Mouse (Mus musculus) WW6 (cell line): ENCODE measurements around the gene Adamtsl4.
"Not testable (repeated sequence)": the region's sequence is repeated elsewhere in the genome, so short reads cannot be mapped to it uniquely, and the experiment has no call there.

Experiments
- DNase-seq: peaks from one replicate; pipeline ENCODE4 v3.0.0-alpha.2; 2013; ENCODE audit warnings: low read depth, low spot score

The Adamtsl4 gene

GRCm38 (mm10) chr3:95676745-95677419 lies 10.8 kb downstream of the Adamtsl4 start:
- DNase-seq, result no peak

- no peak for DNase-seq
Observed at GRCm38 (mm10) chr3:95675301-95676092, 12.2 kb downstream of the Adamtsl4 start.

DNA sequence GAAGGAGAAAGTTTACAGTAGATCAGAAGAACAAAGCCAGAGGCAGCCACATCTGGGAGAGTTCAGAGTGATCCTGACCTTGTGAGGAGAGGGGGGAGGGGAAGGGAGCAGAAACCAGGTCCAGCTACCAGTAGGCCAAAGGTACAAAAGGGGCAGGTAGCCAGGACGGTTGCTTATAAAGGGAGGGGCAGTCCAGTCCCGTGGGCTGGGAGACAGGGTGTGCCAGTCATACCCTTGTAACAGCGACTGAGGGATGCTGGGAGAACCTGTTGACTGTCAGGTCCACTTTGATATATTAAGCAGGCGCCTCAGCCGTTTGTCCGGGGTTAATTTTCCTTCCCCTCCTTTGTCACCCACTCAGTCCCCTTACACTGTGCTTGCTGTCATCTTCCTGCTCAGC lies 12.9 kb downstream of the Adamtsl4 start:
- DNase-seq, result no peak

GRCm38 (mm10) chr3:95674236-95674635 lies 13.5 kb downstream of the Adamtsl4 start:
- peak; percentile 86 for DNase-seq

DNA sequence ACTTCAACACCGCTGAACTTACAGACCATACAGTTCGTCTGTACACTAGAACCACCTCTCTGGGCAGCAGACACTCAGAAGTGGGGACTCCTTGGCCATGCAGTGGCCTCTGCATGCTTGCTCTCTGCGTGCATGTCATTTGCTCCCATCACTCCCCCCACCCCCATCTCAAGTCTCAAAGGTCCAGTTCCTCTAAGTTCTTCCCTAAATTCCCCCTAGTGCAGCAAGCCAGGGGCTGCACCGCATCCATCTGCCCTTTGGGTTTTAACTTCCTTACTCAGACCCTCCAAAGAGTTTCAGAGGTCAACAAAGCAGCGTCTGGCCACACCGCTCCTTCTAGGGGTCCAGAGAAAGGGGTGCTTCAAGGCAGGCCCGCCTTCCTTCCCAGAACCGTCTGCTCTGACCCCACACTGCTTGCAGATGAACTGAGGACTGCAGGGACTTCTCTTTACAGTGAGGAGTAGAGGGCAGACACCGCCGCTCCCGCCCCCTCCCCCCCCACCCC lies 14.0 kb downstream of the Adamtsl4 start:
- no peak for DNase-seq

DNA sequence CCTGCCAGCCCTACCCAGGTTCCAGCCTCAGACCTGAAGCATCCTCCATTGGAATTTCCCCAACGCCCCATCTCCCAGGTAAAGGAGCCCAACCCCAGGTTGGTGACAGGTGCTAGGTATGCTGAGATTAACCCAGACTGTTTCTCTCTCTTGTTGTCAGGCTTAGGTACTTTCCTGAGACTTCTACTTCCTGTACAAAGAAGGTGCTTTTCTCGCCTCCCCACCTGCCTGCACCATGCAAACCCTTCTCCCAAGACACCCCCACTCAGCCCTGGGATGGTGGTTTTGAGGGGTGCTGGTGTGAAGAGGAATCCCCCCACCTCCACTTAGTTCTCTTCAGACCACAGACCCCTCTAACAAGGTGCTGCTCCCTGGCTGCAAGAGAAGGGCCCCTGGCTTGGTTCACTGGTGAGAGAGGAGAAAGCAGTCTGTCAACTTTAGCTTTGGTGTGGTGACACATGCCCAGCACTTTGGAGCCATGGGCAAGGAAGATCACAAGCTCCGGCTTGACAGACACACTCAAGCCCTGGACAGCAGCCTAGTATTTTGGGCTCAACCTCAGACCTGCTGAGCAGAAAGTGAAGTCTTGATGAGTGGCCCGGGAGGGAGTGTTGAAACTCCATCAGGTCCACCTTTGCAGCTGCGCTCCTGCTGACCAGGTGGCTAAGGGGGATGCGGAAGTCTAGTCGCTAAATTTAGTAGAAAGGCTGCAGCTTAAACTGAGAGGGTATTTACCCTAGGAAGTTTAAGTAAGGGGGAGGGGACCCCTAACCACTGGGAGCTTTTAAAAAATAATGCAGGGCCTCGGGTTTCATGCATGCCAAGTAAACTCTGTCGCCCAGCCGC lies 14.6 kb downstream of the Adamtsl4 start:
- no peak for DNase-seq

GRCm38 (mm10) chr3:95672461-95672860 lies 15.3 kb downstream of the Adamtsl4 start:
- DNase-seq, result no peak

GRCm38 (mm10) chr3:95671201-95671600 lies 16.5 kb downstream of the Adamtsl4 start:
- no peak for DNase-seq

GRCm38 (mm10) chr3:95670419-95670818 lies 17.3 kb downstream of the Adamtsl4 start:
- not testable (repeated sequence) for DNase-seq

- DNase-seq, result no peak
Observed at GRCm38 (mm10) chr3:95669309-95669665, 18.4 kb downstream of the Adamtsl4 start.

DNA sequence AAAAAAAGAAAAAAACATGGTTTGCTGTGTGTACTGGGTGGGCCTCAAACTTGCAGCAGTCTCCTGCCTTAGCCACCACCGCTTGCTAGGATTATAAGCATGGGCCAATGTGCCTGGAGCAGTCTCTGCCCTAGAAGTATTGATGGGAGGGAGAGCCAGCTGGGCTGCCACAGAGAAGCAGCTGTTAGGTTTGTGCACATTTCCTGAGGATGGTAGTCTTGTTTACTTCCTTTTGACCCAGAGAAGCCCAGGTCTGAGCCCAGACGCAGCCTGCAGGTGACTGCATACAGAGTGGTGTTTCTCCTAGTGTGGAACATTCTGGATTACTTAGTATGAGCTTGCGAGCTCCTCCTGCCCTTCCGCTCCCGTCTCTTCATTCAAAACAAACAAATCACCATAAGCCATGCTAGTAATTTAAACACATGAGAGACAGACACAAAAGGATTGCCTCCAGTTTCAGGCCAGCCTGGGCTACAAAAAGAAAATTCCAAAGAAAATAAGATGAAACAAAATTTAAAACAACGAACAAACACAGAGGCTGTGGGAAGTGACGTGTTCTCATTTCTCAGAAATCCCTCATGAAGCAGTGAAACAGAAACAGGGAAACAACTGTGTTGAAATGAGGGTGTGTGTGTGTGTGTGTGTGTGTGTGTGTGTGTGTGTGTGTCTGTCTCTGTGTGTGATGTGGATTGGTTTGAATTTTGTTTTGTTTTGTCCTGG lies 19.0 kb downstream of the Adamtsl4 start:
- DNase-seq, result no peak

DNA sequence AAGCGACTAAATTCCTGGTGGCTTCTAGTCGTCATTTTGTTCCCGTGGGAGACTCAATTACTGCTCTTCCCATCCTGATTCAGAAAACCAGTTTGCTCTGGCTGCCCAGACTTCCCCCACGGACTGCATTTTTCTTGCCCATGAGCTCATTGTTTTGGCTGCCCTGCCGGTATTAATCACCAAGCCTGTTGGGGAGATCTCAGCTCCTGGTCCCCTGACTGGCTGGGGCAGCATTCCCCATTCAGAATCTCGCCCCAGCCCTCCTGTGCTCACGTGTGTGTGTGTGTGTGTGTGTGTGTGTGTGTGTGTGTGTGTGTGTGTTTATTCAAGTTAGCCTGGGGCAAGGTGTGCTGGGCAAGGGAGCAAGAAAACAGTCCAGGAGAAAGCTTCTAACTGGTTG lies 19.7 kb downstream of the Adamtsl4 start:
- no peak for DNase-seq

GRCm38 (mm10) chr3:95667521-95667920 lies 20.2 kb downstream of the Adamtsl4 start:
- DNase-seq, result no peak

GRCm38 (mm10) chr3:95666124-95666844 lies 21.4 kb downstream of the Adamtsl4 start:
- DNase-seq, result no peak

DNA sequence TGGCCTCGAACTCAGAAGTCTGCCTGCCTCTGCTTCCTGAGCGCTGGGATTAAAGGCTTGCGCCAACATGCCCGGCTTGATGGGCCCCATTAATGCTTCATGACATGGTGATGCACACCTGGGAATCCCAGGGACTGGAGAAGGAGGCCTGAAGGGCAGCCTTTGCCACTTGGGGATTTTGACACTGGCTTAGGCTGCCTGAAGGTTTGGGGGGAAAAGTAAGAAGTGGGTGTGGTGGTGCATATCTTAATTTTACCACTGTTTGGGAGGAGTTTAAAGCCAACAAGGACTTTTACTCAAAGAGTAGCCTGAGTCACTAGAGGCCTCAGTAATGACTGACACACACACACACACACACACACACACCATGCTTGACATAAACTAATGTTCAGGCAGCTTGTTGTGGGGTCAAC lies 22.8 kb downstream of the Adamtsl4 start:
- no peak for DNase-seq

DNA sequence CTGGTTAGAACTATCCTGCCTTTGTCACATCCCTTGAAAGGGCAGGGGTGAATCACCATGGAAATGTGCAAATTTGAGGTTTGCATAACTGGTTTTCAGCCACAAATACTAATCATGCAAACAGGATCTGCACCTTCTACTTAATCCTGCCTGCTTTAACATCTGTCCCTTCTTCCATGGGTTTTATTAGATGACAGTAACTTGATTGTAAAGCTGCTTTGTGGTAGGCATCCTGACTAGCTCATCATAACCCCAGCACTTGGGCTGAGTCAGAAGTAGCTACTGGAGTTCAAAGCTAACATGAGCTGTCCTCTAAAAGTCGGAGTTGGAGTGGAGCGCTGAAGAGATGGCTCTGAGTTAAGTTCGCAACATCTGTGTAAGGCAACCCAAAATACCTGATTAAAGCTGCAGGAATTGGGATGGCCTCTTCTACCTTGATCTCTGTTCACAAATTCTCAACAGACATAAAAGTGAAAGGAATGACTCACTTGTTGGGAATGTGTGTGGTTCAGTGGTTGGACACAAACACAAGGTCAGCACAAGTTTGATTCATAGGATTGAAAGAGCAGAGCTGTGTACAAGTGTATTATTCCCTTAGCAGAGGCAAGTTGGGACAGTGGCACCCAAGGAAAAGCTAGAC lies 23.6 kb downstream of the Adamtsl4 start:
- DNase-seq, result no peak

GRCm38 (mm10) chr3:95663486-95663885 lies 24.2 kb downstream of the Adamtsl4 start:
- no peak for DNase-seq

GRCm38 (mm10) chr3:95662724-95663449 lies 24.8 kb downstream of the Adamtsl4 start:
- no peak for DNase-seq

- no peak for DNase-seq
Observed at GRCm38 (mm10) chr3:95661945-95662715, 25.6 kb downstream of the Adamtsl4 start.
